ENCODE assay signal across 12 mouse cellular contexts in the genomic region with DNA sequence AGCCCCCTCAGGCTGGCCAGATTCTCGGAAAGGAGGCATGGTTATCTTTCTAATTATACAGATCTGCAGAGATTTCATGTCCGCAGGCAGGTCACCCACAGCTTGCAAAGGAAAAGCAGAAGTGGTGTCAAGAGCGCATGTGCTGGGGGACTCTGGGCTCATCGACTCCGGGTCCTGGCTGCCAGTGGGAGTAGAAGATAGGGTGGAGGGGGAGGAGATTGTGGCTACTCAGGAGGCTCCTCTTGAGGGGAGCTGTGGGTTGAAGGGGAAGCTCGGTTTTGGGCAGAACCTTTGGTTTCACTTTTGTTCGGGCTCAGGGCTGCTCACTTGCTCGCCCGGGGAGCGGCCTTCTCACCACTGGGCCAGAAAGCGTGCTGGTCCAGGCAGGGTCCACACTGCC.
DNase-seq lines count a peak whose midpoint lies in the region; ATAC-seq and TF ChIP-seq lines count a peak whose summit lies in the region.
"Had no signal": no experiment of that assay in that cellular context is flagged by ENCODE, and none has a peak within 500 bp of the region (broad histone marks: within the 10 kb centered on the region; RNA-seq: fewer than 3 reads in every experiment).

No protein-coding gene starts in this region.

- H3K27me3 ChIP-seq in liver, embryonic 14.5 days (ENCODE audit: control insufficient read depth, insufficient read depth, low read length), result no peaks in the 10 kb centered on the region
- no peaks in the 10 kb centered on the region for H3K27me3 ChIP-seq in spleen, adult 2 months (ENCODE audit: control insufficient read depth, insufficient read depth, low read length)
- H3K27me3 ChIP-seq in forebrain, embryonic 11.5 days (ENCODE audit: control insufficient read depth, insufficient read depth, low read length), result no peaks in the 10 kb centered on the region
- H3K27me3 ChIP-seq: neural tube, embryonic 13.5 days had no signal

- 25% methylated on average over 11 of the region's 11 CpGs for WGBS in liver, embryonic 14.5 days (ENCODE audit: insufficient replicate concordance)
- WGBS in spleen, adult 2 months, result 13% methylated on average over 11 of the region's 11 CpGs
- 93% methylated on average over 11 of the region's 11 CpGs for WGBS in forebrain, embryonic 11.5 days

- no peak overlapping the region for H3K9ac ChIP-seq in liver, embryonic 14.5 days (replicated peaks)
- no peak overlapping the region for H3K9ac ChIP-seq in forebrain, embryonic 11.5 days (ENCODE audit: low read length)
- H3K9ac ChIP-seq: hindbrain, embryonic 14.5 days; neural tube, embryonic 13.5 days had no signal

- H3K4me2 ChIP-seq in liver, embryonic 14.5 days (ENCODE audit: low read depth), result no peak overlapping the region
- no peak overlapping the region for H3K4me2 ChIP-seq in forebrain, embryonic 11.5 days (ENCODE audit: low read depth, low read length, severe bottlenecking)
- H3K4me2 ChIP-seq: hindbrain, embryonic 14.5 days; neural tube, embryonic 13.5 days had no signal

- no peak for ATAC-seq in liver, embryonic 14.5 days (ENCODE audit: insufficient read depth)
- ATAC-seq in forebrain, embryonic 11.5 days (replicated peaks; ENCODE audit: low FRiP score), result no peak

- no peak for TF ChIP-seq CTCF in gastrocnemius, adult 2 months (IDR thresholded peaks at IDR 0.05)
- TF ChIP-seq CTCF in liver, embryonic 14.5 days (IDR thresholded peaks at IDR 0.05; ENCODE audit: low read depth), result no peak
- no peak for TF ChIP-seq CTCF in spleen, adult 2 months (IDR thresholded peaks at IDR 0.05; ENCODE audit: extremely low read depth, insufficient read depth, insufficient read length, insufficient replicate concordance)

- no peak for DNase-seq in gastrocnemius, adult 2 months
- no peak for DNase-seq in gastrocnemius, adult 8-10 months (ENCODE audit: low spot score in 2 of 2)
- DNase-seq in T-cell, adult 2 months (ENCODE audit: low spot score), result peak; percentile 57
- peak in 2 of 3 experiments; percentile 4 to 19 for DNase-seq in liver, embryonic 14.5 days (ENCODE audit: low read depth in 3 of 3, low spot score in 3 of 3)
- peak; percentile 6 to 45 for DNase-seq in spleen, adult 2 months (ENCODE audit: low read depth in 1 of 2, low spot score in 2 of 2)
- DNase-seq in embryo, embryonic 9.5 days (ENCODE audit: extremely low spot score), result no peak
- DNase-seq in forebrain, embryonic 11.5 days (ENCODE audit: low spot score), result no peak
- no peak for DNase-seq in urinary bladder, adult 18-20 months (ENCODE audit: low spot score in 2 of 2)
- DNase-seq: cerebellum, adult 9-11 months had no signal

- H3K4me3 ChIP-seq in gastrocnemius, adult 2 months, result peak overlapping the region; percentile 57
- no peak overlapping the region for H3K4me3 ChIP-seq in liver, embryonic 14.5 days (ENCODE audit: insufficient read depth in 1 of 2, low read depth in 2 of 2, low read length in 2 of 2)
- H3K4me3 ChIP-seq in spleen, adult 2 months (ENCODE audit: extremely low read depth, insufficient read depth, insufficient read length), result peak overlapping the region; percentile 57; the same call in 1 of the 2 replicates
- H3K4me3 ChIP-seq in forebrain, embryonic 11.5 days (ENCODE audit: low read depth, low read length), result no peak overlapping the region
- H3K4me3 ChIP-seq: limb, embryonic 10.5 days; neural tube, embryonic 13.5 days had no signal

- no peak for TF ChIP-seq EP300 in liver, embryonic 14.5 days (IDR thresholded peaks at IDR 0.05; ENCODE audit: low read depth)

- no peak overlapping the region for H3K27ac ChIP-seq in gastrocnemius, adult 2 months
- H3K27ac ChIP-seq in liver, embryonic 14.5 days, result no peak overlapping the region
- peak overlapping the region; percentile 42; the same call in 1 of the 2 replicates for H3K27ac ChIP-seq in spleen, adult 2 months (ENCODE audit: insufficient read depth, low read length)
- H3K27ac ChIP-seq in forebrain, embryonic 11.5 days (ENCODE audit: low read depth, low read length), result no peak overlapping the region
- H3K27ac ChIP-seq: hindbrain, embryonic 14.5 days; limb, embryonic 10.5 days; neural tube, embryonic 13.5 days had no signal

- intact Hi-C loops in gastrocnemius, adult 2 months (cut with DNase I), result no loop called here

- no peaks in the 10 kb centered on the region for H3K9me3 ChIP-seq in liver, embryonic 14.5 days (ENCODE audit: control insufficient read depth, low read length)
- H3K9me3 ChIP-seq in forebrain, embryonic 11.5 days (ENCODE audit: control insufficient read depth, low read length), result no peaks in the 10 kb centered on the region
- H3K9me3 ChIP-seq: limb, embryonic 10.5 days had no signal

- no peaks in the 10 kb centered on the region for H3K36me3 ChIP-seq in liver, embryonic 14.5 days (replicated peaks; ENCODE audit: control insufficient read depth, insufficient read depth, low read depth)
- H3K36me3 ChIP-seq in spleen, adult 2 months (ENCODE audit: control insufficient read depth, insufficient read depth, low read length), result no peaks in the 10 kb centered on the region
- no peaks in the 10 kb centered on the region for H3K36me3 ChIP-seq in forebrain, embryonic 11.5 days (ENCODE audit: control insufficient read depth, insufficient read depth, low read length)
- H3K36me3 ChIP-seq: limb, embryonic 10.5 days; neural tube, embryonic 13.5 days had no signal

- no peak for TF ChIP-seq POLR2A in spleen, adult 2 months (IDR thresholded peaks at IDR 0.05; ENCODE audit: low read depth, low read length)

- H3K4me1 ChIP-seq in liver, embryonic 14.5 days (replicated peaks; ENCODE audit: control insufficient read depth in 2 of 2, insufficient read depth in 2 of 2, low read length in 1 of 2), result no peaks in the 10 kb centered on the region
- H3K4me1 ChIP-seq in spleen, adult 2 months (ENCODE audit: control insufficient read depth, insufficient read depth, insufficient read length), result peaks cover 2% of the 10 kb centered on the region; the same call in 1 of the 2 replicates
- H3K4me1 ChIP-seq in forebrain, embryonic 11.5 days (replicated peaks; ENCODE audit: control insufficient read depth, insufficient read depth, low read length), result no peaks in the 10 kb centered on the region
- H3K4me1 ChIP-seq: limb, embryonic 10.5 days; neural tube, embryonic 13.5 days had no signal

Comparison
In these comparisons a context has a peak if more than half of its experiments do, and no peak if none do; other contexts are left out.
1. DNase-seq: peak in T-cell, adult 2 months (single experiment), liver, embryonic 14.5 days (2 of 3) and spleen, adult 2 months (2 of 2); none in gastrocnemius, adult 2 months (single experiment), gastrocnemius, adult 8-10 months (0 of 2), embryo, embryonic 9.5 days (single experiment), forebrain, embryonic 11.5 days (single experiment) and urinary bladder, adult 18-20 months (0 of 2).
2. H3K4me3 ChIP-seq: peak in gastrocnemius, adult 2 months (single experiment) and spleen, adult 2 months (single experiment); none in liver, embryonic 14.5 days (0 of 2) and forebrain, embryonic 11.5 days (single experiment).